In genomic region chr11:81187851-81188250, GRCm38 (mm10) we compare ENCODE assay signal across 26 mouse cellular contexts.
DNase-seq lines count a peak whose midpoint lies in the region; ATAC-seq lines count a peak whose summit lies in the region.
"Had no signal": no experiment of that assay in that cellular context is flagged by ENCODE, and none has a peak within 500 bp of the region (broad histone marks: within the 10 kb centered on the region; RNA-seq: fewer than 3 reads in every experiment).

No protein-coding gene starts in this region.

- ATAC-seq in forebrain, embryonic 11.5 days (replicated peaks; ENCODE audit: low FRiP score), result no peak
- no peak for ATAC-seq in forebrain, embryonic 13.5 days
- ATAC-seq: activated CD4-positive, CD25-positive, alpha-beta regulatory T cell, adult 4 months; CD4-positive, CD25-positive, alpha-beta regulatory T cell, adult 4 months; forebrain, embryonic 15.5 days; forebrain, postnatal 0 days; Patski had no signal

- 88% methylated on average over 3 of the region's 3 CpGs for WGBS in forebrain, embryonic 11.5 days
- 89% methylated on average over 3 of the region's 3 CpGs for WGBS in forebrain, embryonic 13.5 days

- H3K27me3 ChIP-seq in forebrain, embryonic 11.5 days (ENCODE audit: control insufficient read depth, insufficient read depth, low read length), result no peaks in the 10 kb centered on the region
- H3K27me3 ChIP-seq in forebrain, embryonic 13.5 days, result no peaks in the 10 kb centered on the region
- H3K27me3 ChIP-seq: embryonic facial prominence, embryonic 12.5 days; forebrain, embryonic 12.5 days; forebrain, embryonic 15.5 days had no signal

- no peak overlapping the region for H3K9ac ChIP-seq in forebrain, embryonic 11.5 days (ENCODE audit: low read length)
- H3K9ac ChIP-seq in forebrain, embryonic 13.5 days, result no peak overlapping the region
- H3K9ac ChIP-seq: embryonic facial prominence, embryonic 12.5 days; forebrain, embryonic 12.5 days; forebrain, embryonic 15.5 days; forebrain, postnatal 0 days had no signal

- H3K27ac ChIP-seq in forebrain, embryonic 11.5 days (ENCODE audit: low read depth, low read length), result no peak overlapping the region
- no peak overlapping the region for H3K27ac ChIP-seq in forebrain, embryonic 13.5 days
- H3K27ac ChIP-seq: embryonic facial prominence, embryonic 10.5 days; embryonic facial prominence, embryonic 12.5 days; forebrain, embryonic 12.5 days; forebrain, embryonic 15.5 days had no signal

- no peaks in the 10 kb centered on the region for H3K9me3 ChIP-seq in forebrain, embryonic 11.5 days (ENCODE audit: control insufficient read depth, low read length)
- no peaks in the 10 kb centered on the region for H3K9me3 ChIP-seq in forebrain, embryonic 13.5 days (replicated peaks)
- H3K9me3 ChIP-seq: embryonic facial prominence, embryonic 10.5 days; embryonic facial prominence, embryonic 12.5 days; forebrain, embryonic 12.5 days; forebrain, embryonic 15.5 days had no signal

- no peak overlapping the region for H3K4me3 ChIP-seq in forebrain, embryonic 11.5 days (ENCODE audit: low read depth, low read length)
- H3K4me3 ChIP-seq in forebrain, embryonic 13.5 days, result no peak overlapping the region
- H3K4me3 ChIP-seq: embryonic facial prominence, embryonic 10.5 days; embryonic facial prominence, embryonic 12.5 days; forebrain, embryonic 12.5 days; forebrain, embryonic 15.5 days had no signal

- H3K4me2 ChIP-seq in forebrain, embryonic 11.5 days (ENCODE audit: low read depth, low read length, severe bottlenecking), result no peak overlapping the region
- H3K4me2 ChIP-seq in forebrain, embryonic 13.5 days, result no peak overlapping the region
- H3K4me2 ChIP-seq: embryonic facial prominence, embryonic 12.5 days; forebrain, embryonic 12.5 days; forebrain, embryonic 15.5 days had no signal

- H3K4me1 ChIP-seq in forebrain, embryonic 11.5 days (replicated peaks; ENCODE audit: control insufficient read depth, insufficient read depth, low read length), result no peaks in the 10 kb centered on the region
- peaks cover 6% of the 10 kb centered on the region; the same call in 1 of the 2 replicates for H3K4me1 ChIP-seq in forebrain, embryonic 13.5 days
- H3K4me1 ChIP-seq: embryonic facial prominence, embryonic 10.5 days; embryonic facial prominence, embryonic 12.5 days; forebrain, embryonic 12.5 days had no signal

- DNase-seq in forebrain, embryonic 11.5 days (ENCODE audit: low spot score), result peak; percentile 9
- DNase-seq in frontal cortex, adult 2 months (ENCODE audit: extremely low spot score in 1 of 2, low spot score in 1 of 2), result peak; percentile 7 to 33
- no peak for DNase-seq in frontal cortex, postnatal 25 days (ENCODE audit: low spot score in 2 of 2)
- DNase-seq in right cerebral cortex, adult 18-20 months, result peak; percentile 60
- no peak for DNase-seq in right cerebral cortex, postnatal 14 days
- DNase-seq in brain, adult 2 months (ENCODE audit: low read depth, low spot score), result peak; percentile 82
- DNase-seq in cerebellum, postnatal 36 days, result no peak
- DNase-seq: adrenal gland, adult 8-10 months; adrenal gland, postnatal 14 days; adrenal gland, postnatal 36 days; B cell, adult 2 months; cerebellum, adult 11-12 months; cerebellum, adult 2 months; cerebellum, adult 9-10 months; cerebellum, postnatal 10 days; cerebellum, postnatal 25 days; forebrain, postnatal 0 days had no signal

- no peaks in the 10 kb centered on the region for H3K36me3 ChIP-seq in forebrain, embryonic 11.5 days (ENCODE audit: control insufficient read depth, insufficient read depth, low read length)
- no peaks in the 10 kb centered on the region for H3K36me3 ChIP-seq in forebrain, embryonic 13.5 days (ENCODE audit: poor library complexity, severe bottlenecking)
- H3K36me3 ChIP-seq: embryonic facial prominence, embryonic 10.5 days; embryonic facial prominence, embryonic 12.5 days; forebrain, embryonic 12.5 days; forebrain, embryonic 15.5 days; G1E had no signal

Comparison
In these comparisons a context has a peak if more than half of its experiments do, and no peak if none do; other contexts are left out.
1. DNase-seq: peak in forebrain, embryonic 11.5 days (single experiment), frontal cortex, adult 2 months (2 of 2), right cerebral cortex, adult 18-20 months (single experiment) and brain, adult 2 months (single experiment); none in frontal cortex, postnatal 25 days (0 of 2), right cerebral cortex, postnatal 14 days (single experiment) and cerebellum, postnatal 36 days (0 of 2).